Mouse (Mus musculus): ENCODE measurements at regions not wholly inside any gene's neighbourhood (a gene's known extent, or its start where the extent isn't known, plus 50 kb on each side); places are given as distances from the start of the nearest gene placed in this dataset.

- no peak for TF ChIP-seq POLR2A (IDR thresholded peaks at IDR 0.05; ENCODE audit: borderline replicate concordance, extremely low read depth, insufficient read depth, insufficient read length)
- no peak overlapping the region for H3K4me2 ChIP-seq (replicated peaks; ENCODE audit: low read depth, low read length, severe bottlenecking)
- no peak for ATAC-seq (ENCODE audit: low FRiP score, low read depth)
- no peak overlapping the region for H3K27ac ChIP-seq (replicated peaks; ENCODE audit: low read depth, low read length)
- no peak overlapping the region for H3K4me3 ChIP-seq (replicated peaks; ENCODE audit: low read length)
- H3K9me3 ChIP-seq (ENCODE audit: control insufficient read depth, low read length): no peaks in the 10 kb centered on the region
- no peaks in the 10 kb centered on the region for H3K36me3 ChIP-seq (ENCODE audit: control insufficient read depth, insufficient read depth, low read length)
- H3K9ac ChIP-seq (ENCODE audit: low read depth, low read length, severe bottlenecking): no peak overlapping the region
- 80% methylated on average over 5 of the region's 5 CpGs for WGBS
- no peaks in the 10 kb centered on the region for H3K27me3 ChIP-seq (ENCODE audit: control insufficient read depth, insufficient read depth, low read length)
- no peaks in the 10 kb centered on the region for H3K4me1 ChIP-seq (ENCODE audit: control insufficient read depth, insufficient read depth, low read length)
- no peak for DNase-seq (ENCODE audit: low spot score)
These were observed 87.0 kb upstream of the Rnf152 start for GRCm38 (mm10) chr1:105443546-105443945.

GRCm38 (mm10) chr1:105440296-105440695 is 83.8 kb upstream of the Rnf152 start:
- ATAC-seq (ENCODE audit: low FRiP score, low read depth) (no peak), DNase-seq (ENCODE audit: low spot score) (no peak)
- Histone ChIP-seq H3K4me2 (replicated peaks; ENCODE audit: low read depth, low read length, severe bottlenecking) (no peak overlapping the region), H3K36me3 (ENCODE audit: control insufficient read depth, insufficient read depth, low read length) (no peaks in the 10 kb centered on the region), H3K27ac (replicated peaks; ENCODE audit: low read depth, low read length) (no peak overlapping the region), H3K27me3 (ENCODE audit: control insufficient read depth, insufficient read depth, low read length) (no peaks in the 10 kb centered on the region), H3K9me3 (ENCODE audit: control insufficient read depth, low read length) (no peaks in the 10 kb centered on the region), H3K9ac (ENCODE audit: low read depth, low read length, severe bottlenecking) (no peak overlapping the region), H3K4me3 (replicated peaks; ENCODE audit: low read length) (no peak overlapping the region), H3K4me1 (ENCODE audit: control insufficient read depth, insufficient read depth, low read length) (no peaks in the 10 kb centered on the region)
- 53% methylated on average over 3 of the region's 3 CpGs for WGBS
- TF ChIP-seq POLR2A (IDR thresholded peaks at IDR 0.05; ENCODE audit: borderline replicate concordance, extremely low read depth, insufficient read depth, insufficient read length): no peak

- WGBS: 50% methylated on average over 8 of the region's 8 CpGs
- no peak for ATAC-seq (ENCODE audit: low FRiP score, low read depth)
- H3K4me3 ChIP-seq (replicated peaks; ENCODE audit: low read length): no peak overlapping the region
These were observed 78.3 kb upstream of the Rnf152 start for GRCm38 (mm10) chr1:105434631-105435403.

GRCm38 (mm10) chr1:105433949-105434348 is 77.4 kb upstream of the Rnf152 start:
- WGBS: 81% methylated on average over 2 of the region's 2 CpGs
- ATAC-seq (ENCODE audit: low FRiP score, low read depth): no peak

More at GRCm38 (mm10) chr1:105434631-105435403, 78.3 kb upstream of the Rnf152 start:
- Histone ChIP-seq H3K27me3 (ENCODE audit: control insufficient read depth, insufficient read depth, low read length) (no peaks in the 10 kb centered on the region), H3K4me1 (ENCODE audit: control insufficient read depth, insufficient read depth, low read length) (peaks cover 3% of the 10 kb centered on the region; the same call in 1 of the 2 replicates), H3K9me3 (ENCODE audit: control insufficient read depth, low read length) (no peaks in the 10 kb centered on the region), H3K36me3 (ENCODE audit: control insufficient read depth, insufficient read depth, low read length) (no peaks in the 10 kb centered on the region), H3K4me2 (replicated peaks; ENCODE audit: low read depth, low read length, severe bottlenecking) (no peak overlapping the region), H3K27ac (replicated peaks; ENCODE audit: low read depth, low read length) (no peak overlapping the region), H3K9ac (ENCODE audit: low read depth, low read length, severe bottlenecking) (no peak overlapping the region)
- no peak for DNase-seq (ENCODE audit: low spot score)
- no peak for TF ChIP-seq POLR2A (IDR thresholded peaks at IDR 0.05; ENCODE audit: borderline replicate concordance, extremely low read depth, insufficient read depth, insufficient read length)

GRCm38 (mm10) chr1:105431803-105432202 is 75.3 kb upstream of the Rnf152 start:
- Histone ChIP-seq H3K4me1 (ENCODE audit: control insufficient read depth, insufficient read depth, low read length) (peaks cover 3% of the 10 kb centered on the region; the same call in 1 of the 2 replicates), H3K4me3 (replicated peaks; ENCODE audit: low read length) (no peak overlapping the region), H3K27me3 (ENCODE audit: control insufficient read depth, insufficient read depth, low read length) (no peaks in the 10 kb centered on the region), H3K4me2 (replicated peaks; ENCODE audit: low read depth, low read length, severe bottlenecking) (no peak overlapping the region), H3K9ac (ENCODE audit: low read depth, low read length, severe bottlenecking) (no peak overlapping the region), H3K36me3 (ENCODE audit: control insufficient read depth, insufficient read depth, low read length) (no peaks in the 10 kb centered on the region), H3K9me3 (ENCODE audit: control insufficient read depth, low read length) (no peaks in the 10 kb centered on the region), H3K27ac (replicated peaks; ENCODE audit: low read depth, low read length) (no peak overlapping the region)
- no peak for TF ChIP-seq POLR2A (IDR thresholded peaks at IDR 0.05; ENCODE audit: borderline replicate concordance, extremely low read depth, insufficient read depth, insufficient read length)
- DNase-seq (ENCODE audit: low spot score) (no peak), ATAC-seq (ENCODE audit: low FRiP score, low read depth) (no peak)
- 47% methylated on average over 2 of the region's 2 CpGs for whole genome bisulfite sequencing

More at GRCm38 (mm10) chr1:105433949-105434348, 77.4 kb upstream of the Rnf152 start:
- Histone ChIP-seq H3K27ac (replicated peaks; ENCODE audit: low read depth, low read length) (no peak overlapping the region), H3K9ac (ENCODE audit: low read depth, low read length, severe bottlenecking) (no peak overlapping the region), H3K4me1 (ENCODE audit: control insufficient read depth, insufficient read depth, low read length) (peaks cover 3% of the 10 kb centered on the region; the same call in 1 of the 2 replicates), H3K27me3 (ENCODE audit: control insufficient read depth, insufficient read depth, low read length) (no peaks in the 10 kb centered on the region), H3K4me2 (replicated peaks; ENCODE audit: low read depth, low read length, severe bottlenecking) (no peak overlapping the region), H3K4me3 (replicated peaks; ENCODE audit: low read length) (no peak overlapping the region), H3K9me3 (ENCODE audit: control insufficient read depth, low read length) (no peaks in the 10 kb centered on the region), H3K36me3 (ENCODE audit: control insufficient read depth, insufficient read depth, low read length) (no peaks in the 10 kb centered on the region)
- no peak for DNase-seq (ENCODE audit: low spot score)
- TF ChIP-seq POLR2A (IDR thresholded peaks at IDR 0.05; ENCODE audit: borderline replicate concordance, extremely low read depth, insufficient read depth, insufficient read length): no peak
